Mouse (Mus musculus): ENCODE results near the gene Fbxl4. TPM values are rescaled to one million over a fixed set of nuclear protein-coding genes. Genes with fewer than 3 reads are reported as not detected.

The Fbxl4 gene
- total and polyA plus RNA-seq, 3 experiments, result 4.5 TPM; not detected in 1

DNA sequence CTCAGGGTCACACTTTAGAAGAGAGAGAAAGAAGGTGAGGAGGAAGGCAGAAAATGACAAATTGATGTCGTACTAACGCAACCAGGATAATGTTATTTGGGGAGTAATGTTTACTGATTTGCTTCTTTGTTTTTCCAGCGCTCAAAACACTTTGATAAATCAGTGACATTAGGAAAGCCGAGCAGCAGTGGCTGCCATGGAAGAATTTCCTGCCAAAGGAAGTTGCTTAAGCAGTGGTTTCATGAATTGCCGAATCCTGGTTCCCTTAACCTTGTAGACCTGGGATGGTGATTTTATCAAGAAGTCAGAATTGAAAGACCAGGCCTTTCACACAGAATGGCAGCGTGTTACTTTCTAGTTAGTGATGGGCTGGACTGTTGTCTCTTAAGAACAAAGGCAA lies 23.3 kb downstream of the Fbxl4 start:
- H3K27ac ChIP-seq (ENCODE audit: control insufficient read depth, low read depth, low read length), result no peak overlapping the region
- no peaks in the 10 kb centered on the region for H3K27me3 ChIP-seq (ENCODE audit: control insufficient read depth in 1 of 2, insufficient read depth in 2 of 2, low read length in 2 of 2)
- H3K4me3 ChIP-seq (ENCODE audit: control insufficient read depth in 1 of 2, insufficient read depth in 1 of 2, low read depth in 2 of 2, low read length in 2 of 2), result no peak overlapping the region
- peaks cover 0 to 19% of the 10 kb centered on the region in 2 experiments; a peak in 2 of 4 replicates for H3K36me3 ChIP-seq (ENCODE audit: control insufficient read depth in 1 of 2, insufficient read depth in 2 of 2, low read length in 2 of 2)
- no peak for DNase-seq (ENCODE audit: low read depth, low spot score)
- H3K9ac ChIP-seq (ENCODE audit: control insufficient read depth, low read depth, low read length, poor library complexity, severe bottlenecking), result no peak overlapping the region
- peaks cover 5 to 10% of the 10 kb centered on the region in 2 experiments; a peak in 3 of 4 replicates for H3K4me1 ChIP-seq (ENCODE audit: control insufficient read depth in 1 of 2, insufficient read depth in 2 of 2, low read length in 2 of 2)
- no peak for TF ChIP-seq USF2 (IDR thresholded peaks at IDR 0.05; ENCODE audit: borderline replicate concordance in 1 of 2, insufficient read depth in 1 of 2, low read depth in 1 of 2, low read length in 2 of 2)
- TF ChIP-seq UBTF (IDR thresholded peaks at IDR 0.05; ENCODE audit: borderline replicate concordance, insufficient read depth, low read depth, low read length), result no peak
- TF ChIP-seq CHD2 (IDR thresholded peaks at IDR 0.05; ENCODE audit: low read length), result no peak
- TF ChIP-seq SMC3 (IDR thresholded peaks at IDR 0.05; ENCODE audit: low read depth, low read length), result no peak
- TF ChIP-seq RAD21 (IDR thresholded peaks at IDR 0.05; ENCODE audit: low read depth, low read length), result no peak
- no peak for TF ChIP-seq GABPA (IDR thresholded peaks at IDR 0.05; ENCODE audit: low read depth, low read length)
- no peak for TF ChIP-seq GATA1 (IDR thresholded peaks at IDR 0.05; ENCODE audit: low read depth, low read length)
- no peak for TF ChIP-seq USF1 (IDR thresholded peaks at IDR 0.05; ENCODE audit: low read depth, low read length)
- no peak for TF ChIP-seq MYB (IDR thresholded peaks at IDR 0.05; ENCODE audit: low read depth, low read length)
- TF ChIP-seq RCOR1 (IDR thresholded peaks at IDR 0.05; ENCODE audit: low read depth, low read length), result no peak
- H3K79me2 ChIP-seq (ENCODE audit: control insufficient read depth, insufficient read depth, low read length, poor library complexity), result no peaks in the 10 kb centered on the region
- no peaks in the 10 kb centered on the region for H3K9me3 ChIP-seq (replicated peaks; ENCODE audit: insufficient read depth, low read length)

DNA sequence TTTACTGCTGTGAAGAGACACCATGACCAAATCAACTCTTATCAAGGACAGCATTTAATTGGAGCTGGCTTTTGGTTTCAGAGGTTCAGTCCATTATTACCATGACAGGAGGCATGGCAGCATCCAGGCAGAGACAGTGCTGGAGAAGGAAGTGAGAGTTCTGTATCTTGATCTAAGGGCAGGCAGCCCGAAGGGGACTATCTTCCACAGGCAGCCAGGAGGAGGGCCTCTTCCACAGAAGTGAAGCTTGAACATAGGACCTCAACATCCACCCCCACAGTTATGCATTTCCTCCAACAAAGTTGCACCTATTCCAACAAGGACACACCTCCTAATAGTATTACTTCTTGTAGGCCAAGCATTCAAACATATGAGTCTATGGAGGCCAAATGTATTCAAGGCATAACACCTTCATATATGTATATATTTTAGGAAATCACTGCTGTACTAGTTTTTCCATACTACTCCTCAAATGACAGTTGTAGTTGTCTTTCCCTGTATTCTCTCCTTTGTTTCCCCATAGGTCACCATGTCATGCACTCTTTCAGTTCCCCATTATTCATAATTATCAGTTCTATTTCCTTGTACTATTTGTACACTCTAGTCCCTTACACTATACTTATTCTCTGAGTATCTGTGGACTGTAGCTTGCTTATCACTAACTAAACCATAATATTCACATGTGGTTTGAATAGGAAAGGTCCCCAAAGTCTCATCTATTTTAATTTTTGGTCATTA lies 26.4 kb downstream of the Fbxl4 start:
- H3K27me3 ChIP-seq (ENCODE audit: control insufficient read depth in 1 of 2, insufficient read depth in 2 of 2, low read length in 2 of 2), result no peaks in the 10 kb centered on the region
- no peaks in the 10 kb centered on the region for H3K79me2 ChIP-seq (ENCODE audit: control insufficient read depth, insufficient read depth, low read length, poor library complexity)
- H3K27ac ChIP-seq (ENCODE audit: control insufficient read depth, low read depth, low read length), result no peak overlapping the region
- TF ChIP-seq TBP (IDR thresholded peaks at IDR 0.05; ENCODE audit: low read depth, low read length), result peak; percentile 57
- TF ChIP-seq EP300 (IDR thresholded peaks at IDR 0.05; ENCODE audit: low read depth in 1 of 2, low read length in 2 of 2), result peak; percentile 28 to 30; a peak in 1 of 4 replicates
- no peak for TF ChIP-seq MAX (IDR thresholded peaks at IDR 0.05; ENCODE audit: low read length)
- H3K9me3 ChIP-seq (replicated peaks; ENCODE audit: insufficient read depth, low read length), result no peaks in the 10 kb centered on the region
- no peak overlapping the region for H3K9ac ChIP-seq (ENCODE audit: control insufficient read depth, low read depth, low read length, poor library complexity, severe bottlenecking)
- DNase-seq (ENCODE audit: low read depth, low spot score), result peak; percentile 49
- H3K4me1 ChIP-seq (ENCODE audit: control insufficient read depth in 1 of 2, insufficient read depth in 2 of 2, low read length in 2 of 2), result peaks cover 5 to 10% of the 10 kb centered on the region in 2 experiments; a peak in 3 of 4 replicates
- no peak overlapping the region for H3K4me3 ChIP-seq (ENCODE audit: control insufficient read depth in 1 of 2, insufficient read depth in 1 of 2, low read depth in 2 of 2, low read length in 2 of 2)
- H3K36me3 ChIP-seq (ENCODE audit: control insufficient read depth in 1 of 2, insufficient read depth in 2 of 2, low read length in 2 of 2), result peaks cover 0 to 19% of the 10 kb centered on the region in 2 experiments; a peak in 3 of 4 replicates

DNA sequence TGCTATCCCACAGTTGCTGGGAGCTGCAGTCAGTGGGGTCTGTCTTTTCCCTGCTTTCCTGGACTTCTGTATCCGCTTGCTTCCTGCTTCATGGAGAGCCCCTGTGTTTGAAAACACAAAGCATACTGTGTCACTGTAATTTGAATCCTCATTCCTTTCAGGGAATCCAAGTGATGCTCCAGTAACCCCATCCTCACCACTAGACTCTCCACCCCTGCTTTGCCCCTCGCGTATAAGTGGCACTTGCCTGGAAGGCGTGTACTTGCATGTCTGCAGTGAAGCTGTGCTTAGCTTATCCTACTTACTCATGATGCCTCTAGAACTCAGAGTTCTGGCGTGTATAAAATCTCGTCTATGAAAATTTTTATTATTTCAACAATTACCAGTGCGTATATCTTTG lies 32.7 kb downstream of the Fbxl4 start:
- no peak overlapping the region for H3K27ac ChIP-seq (ENCODE audit: control insufficient read depth, low read depth, low read length)
- H3K4me1 ChIP-seq (ENCODE audit: control insufficient read depth in 1 of 2, insufficient read depth in 2 of 2, low read length in 2 of 2), result peaks cover 0 to 8% of the 10 kb centered on the region in 2 experiments; a peak in 2 of 4 replicates
- H3K9me3 ChIP-seq (replicated peaks; ENCODE audit: insufficient read depth, low read length), result no peaks in the 10 kb centered on the region
- H3K27me3 ChIP-seq (ENCODE audit: control insufficient read depth in 1 of 2, insufficient read depth in 2 of 2, low read length in 2 of 2), result no peaks in the 10 kb centered on the region
- H3K9ac ChIP-seq (ENCODE audit: control insufficient read depth, low read depth, low read length, poor library complexity, severe bottlenecking), result no peak overlapping the region
- H3K79me2 ChIP-seq (ENCODE audit: control insufficient read depth, insufficient read depth, low read length, poor library complexity), result no peaks in the 10 kb centered on the region
- peaks cover 0 to 9% of the 10 kb centered on the region in 2 experiments; a peak in 3 of 4 replicates for H3K36me3 ChIP-seq (ENCODE audit: control insufficient read depth in 1 of 2, insufficient read depth in 2 of 2, low read length in 2 of 2)
- no peak overlapping the region for H3K4me3 ChIP-seq (ENCODE audit: control insufficient read depth in 1 of 2, insufficient read depth in 1 of 2, low read depth in 2 of 2, low read length in 2 of 2)
- TF ChIP-seq MYB (IDR thresholded peaks at IDR 0.05; ENCODE audit: low read depth, low read length) (no peak), MAX (IDR thresholded peaks at IDR 0.05; ENCODE audit: low read length) (no peak), TCF12 (IDR thresholded peaks at IDR 0.05; ENCODE audit: low read depth, low read length) (no peak), HCFC1 (IDR thresholded peaks at IDR 0.05; ENCODE audit: low read depth, low read length) (no peak), ZMIZ1 (IDR thresholded peaks at IDR 0.05; ENCODE audit: low read depth, low read length) (no peak), MXI1 (IDR thresholded peaks at IDR 0.05; ENCODE audit: low read depth, low read length) (no peak), BHLHE40 (IDR thresholded peaks at IDR 0.05; ENCODE audit: borderline replicate concordance, low read depth, low read length) (no peak), UBTF (IDR thresholded peaks at IDR 0.05; ENCODE audit: borderline replicate concordance, insufficient read depth, low read depth, low read length) (no peak)
- DNase-seq (ENCODE audit: low read depth, low spot score), result no peak

All from MEL (cell line).